Mouse (Mus musculus): Measurements from ENCODE around the gene Cnmd. TPM values are rescaled to one million over a fixed set of nuclear protein-coding genes. Genes with fewer than 3 reads are reported as not detected.
A peak's percentile ranks its signal among the peaks of the same experiment; 100 is the strongest.

Gene Cnmd
- polyA plus RNA-seq (2015; fragmentation: Nextera tagmentation; extraction: Ambion mirVana) = 2.0 and 3.3 TPM in 2 replicates

- Histone ChIP-seq H3K4me1 (ENCODE audit: control insufficient read depth, insufficient read depth, low read length) (peaks cover 13% of the 10 kb centered on the region), H3K4me2 (ENCODE audit: low read length) (peak within 1 kb of the TSS; percentile 51), H3K27ac (ENCODE audit: low read length) (no peak within 1 kb of the TSS), H3K9me3 (replicated peaks; ENCODE audit: control insufficient read depth, low read length, poor library complexity, severe bottlenecking) (no peaks in the 10 kb centered on the region), H3K4me3 (ENCODE audit: low read depth, low read length) (peak within 1 kb of the TSS; percentile 18), H3K36me3 (ENCODE audit: control insufficient read depth, insufficient read depth, low read length) (no peaks in the 10 kb centered on the region), H3K27me3 (ENCODE audit: control insufficient read depth, insufficient read depth, low read depth, low read length) (no peaks in the 10 kb centered on the region), H3K9ac (ENCODE audit: low read depth, low read length) (no peak within 1 kb of the TSS)
- WGBS = 67% methylated on average over 4 of the region's 4 CpGs
- ATAC-seq = no peak
These were observed at the start of gene Cnmd for GRCm38 (mm10) chr14:79662001-79662400. Cnmd (minus strand) TSS chr14:79662170.

- H3K36me3 ChIP-seq (ENCODE audit: control insufficient read depth, insufficient read depth, low read length) = no peaks in the 10 kb centered on the region
- WGBS = 67% methylated on average over 4 of the region's 4 CpGs
- H3K27me3 ChIP-seq (ENCODE audit: control insufficient read depth, insufficient read depth, low read depth, low read length) = no peaks in the 10 kb centered on the region
- no peak overlapping the region for H3K27ac ChIP-seq (ENCODE audit: low read length)
- ATAC-seq = no peak
- H3K4me2 ChIP-seq (ENCODE audit: low read length) = no peak overlapping the region
- no peaks in the 10 kb centered on the region for H3K9me3 ChIP-seq (replicated peaks; ENCODE audit: control insufficient read depth, low read length, poor library complexity, severe bottlenecking)
- H3K9ac ChIP-seq (ENCODE audit: low read depth, low read length) = no peak overlapping the region
- H3K4me3 ChIP-seq (ENCODE audit: low read depth, low read length) = no peak overlapping the region
- peaks cover 7% of the 10 kb centered on the region for H3K4me1 ChIP-seq (ENCODE audit: control insufficient read depth, insufficient read depth, low read length)
These were observed 49.3 kb upstream of the Cnmd start for GRCm38 (mm10) chr14:79711301-79711700.

GRCm38 (mm10) chr14:79703523-79704172, 41.7 kb upstream of the Cnmd start:
- Histone ChIP-seq H3K4me3 (ENCODE audit: low read depth, low read length) (no peak overlapping the region), H3K27me3 (ENCODE audit: control insufficient read depth, insufficient read depth, low read depth, low read length) (no peaks in the 10 kb centered on the region), H3K27ac (ENCODE audit: low read length) (peak overlapping the region; percentile 71), H3K9ac (ENCODE audit: low read depth, low read length) (no peak overlapping the region), H3K9me3 (replicated peaks; ENCODE audit: control insufficient read depth, low read length, poor library complexity, severe bottlenecking) (no peaks in the 10 kb centered on the region), H3K4me1 (ENCODE audit: control insufficient read depth, insufficient read depth, low read length) (peaks cover 15% of the 10 kb centered on the region), H3K36me3 (ENCODE audit: control insufficient read depth, insufficient read depth, low read length) (no peaks in the 10 kb centered on the region), H3K4me2 (ENCODE audit: low read length) (no peak overlapping the region; the same call in 1 of the 2 replicates)
- WGBS = 62% methylated on average over 22 of the region's 22 CpGs
- peak; percentile 57 for ATAC-seq

GRCm38 (mm10) chr14:79701606-79702005, 39.6 kb upstream of the Cnmd start:
- H3K4me2 ChIP-seq (ENCODE audit: low read length) = no peak overlapping the region
- H3K4me3 ChIP-seq (ENCODE audit: low read depth, low read length) = no peak overlapping the region
- H3K27me3 ChIP-seq (ENCODE audit: control insufficient read depth, insufficient read depth, low read depth, low read length) = no peaks in the 10 kb centered on the region
- no peak for ATAC-seq
- 58% methylated on average over 5 of the region's 5 CpGs for WGBS
- H3K36me3 ChIP-seq (ENCODE audit: control insufficient read depth, insufficient read depth, low read length) = no peaks in the 10 kb centered on the region
- no peak overlapping the region for H3K9ac ChIP-seq (ENCODE audit: low read depth, low read length)
- H3K9me3 ChIP-seq (replicated peaks; ENCODE audit: control insufficient read depth, low read length, poor library complexity, severe bottlenecking) = no peaks in the 10 kb centered on the region
- peaks cover 15% of the 10 kb centered on the region for H3K4me1 ChIP-seq (ENCODE audit: control insufficient read depth, insufficient read depth, low read length)
- H3K27ac ChIP-seq (ENCODE audit: low read length) = no peak overlapping the region

GRCm38 (mm10) chr14:79701054-79701453, 39.1 kb upstream of the Cnmd start:
- Histone ChIP-seq H3K4me2 (ENCODE audit: low read length) (no peak overlapping the region), H3K27ac (ENCODE audit: low read length) (no peak overlapping the region), H3K27me3 (ENCODE audit: control insufficient read depth, insufficient read depth, low read depth, low read length) (no peaks in the 10 kb centered on the region), H3K9ac (ENCODE audit: low read depth, low read length) (no peak overlapping the region), H3K4me3 (ENCODE audit: low read depth, low read length) (no peak overlapping the region), H3K9me3 (replicated peaks; ENCODE audit: control insufficient read depth, low read length, poor library complexity, severe bottlenecking) (no peaks in the 10 kb centered on the region), H3K4me1 (ENCODE audit: control insufficient read depth, insufficient read depth, low read length) (peaks cover 15% of the 10 kb centered on the region), H3K36me3 (ENCODE audit: control insufficient read depth, insufficient read depth, low read length) (no peaks in the 10 kb centered on the region)
- WGBS = 19% methylated on average over 7 of the region's 7 CpGs
- no peak; the same call in 1 of the 2 replicates for ATAC-seq

GRCm38 (mm10) chr14:79699381-79699780, 37.4 kb upstream of the Cnmd start:
- Histone ChIP-seq H3K27me3 (ENCODE audit: control insufficient read depth, insufficient read depth, low read depth, low read length) (no peaks in the 10 kb centered on the region; the same call in 1 of the 2 replicates), H3K4me2 (ENCODE audit: low read length) (no peak overlapping the region), H3K9me3 (replicated peaks; ENCODE audit: control insufficient read depth, low read length, poor library complexity, severe bottlenecking) (no peaks in the 10 kb centered on the region), H3K27ac (ENCODE audit: low read length) (no peak overlapping the region), H3K4me3 (ENCODE audit: low read depth, low read length) (no peak overlapping the region), H3K4me1 (ENCODE audit: control insufficient read depth, insufficient read depth, low read length) (peaks cover 14% of the 10 kb centered on the region), H3K9ac (ENCODE audit: low read depth, low read length) (no peak overlapping the region), H3K36me3 (ENCODE audit: control insufficient read depth, insufficient read depth, low read length) (no peaks in the 10 kb centered on the region)
- WGBS = 62% methylated on average over 6 of the region's 6 CpGs
- no peak for ATAC-seq

GRCm38 (mm10) chr14:79690068-79690844, 28.3 kb upstream of the Cnmd start:
- no peaks in the 10 kb centered on the region for H3K36me3 ChIP-seq (ENCODE audit: control insufficient read depth, insufficient read depth, low read length)
- no peaks in the 10 kb centered on the region for H3K9me3 ChIP-seq (replicated peaks; ENCODE audit: control insufficient read depth, low read length, poor library complexity, severe bottlenecking)
- no peaks in the 10 kb centered on the region; the same call in 1 of the 2 replicates for H3K27me3 ChIP-seq (ENCODE audit: control insufficient read depth, insufficient read depth, low read depth, low read length)
- H3K4me2 ChIP-seq (ENCODE audit: low read length) = no peak overlapping the region
- H3K27ac ChIP-seq (ENCODE audit: low read length) = no peak overlapping the region
- no peak overlapping the region for H3K9ac ChIP-seq (ENCODE audit: low read depth, low read length)
- 89% methylated on average over 7 of the region's 7 CpGs for WGBS
- ATAC-seq = no peak
- H3K4me1 ChIP-seq (ENCODE audit: control insufficient read depth, insufficient read depth, low read length) = no peaks in the 10 kb centered on the region
- H3K4me3 ChIP-seq (ENCODE audit: low read depth, low read length) = no peak overlapping the region

- H3K4me3 ChIP-seq (ENCODE audit: low read depth, low read length) = no peak overlapping the region
- no peaks in the 10 kb centered on the region for H3K9me3 ChIP-seq (replicated peaks; ENCODE audit: control insufficient read depth, low read length, poor library complexity, severe bottlenecking)
- H3K27me3 ChIP-seq (ENCODE audit: control insufficient read depth, insufficient read depth, low read depth, low read length) = no peaks in the 10 kb centered on the region
- WGBS = 68% methylated on average over 5 of the region's 5 CpGs
- H3K36me3 ChIP-seq (ENCODE audit: control insufficient read depth, insufficient read depth, low read length) = no peaks in the 10 kb centered on the region
- no peak for ATAC-seq
- H3K27ac ChIP-seq (ENCODE audit: low read length) = no peak overlapping the region
- H3K4me2 ChIP-seq (ENCODE audit: low read length) = no peak overlapping the region
- no peak overlapping the region for H3K9ac ChIP-seq (ENCODE audit: low read depth, low read length)
- H3K4me1 ChIP-seq (ENCODE audit: control insufficient read depth, insufficient read depth, low read length) = no peaks in the 10 kb centered on the region
These were observed 18.7 kb upstream of the Cnmd start for GRCm38 (mm10) chr14:79680652-79681051.
